Mouse (Mus musculus) lung, embryonic 14.5 days (tissue): ENCODE results near the gene Sbf2. TPM values are rescaled to one million over a fixed set of nuclear protein-coding genes. Genes with fewer than 3 reads are reported as not detected.
"Not testable (repeated sequence)": the region's sequence is repeated elsewhere in the genome, so short reads cannot be mapped to it uniquely, and the experiment has no call there.

Experiments used
- ATAC-seq: fragments of 200-750 bp; cut with Nextera tagmentation; 2 replicates; pipeline ENCODE4 v1.8.0; 2017; ENCODE audit warnings: mild to moderate bottlenecking, moderate TSS enrichment, moderate library complexity; ENCODE audit not compliant: insufficient read depth
- DNase-seq: peaks from one replicate; pipeline ENCODE4 v3.0.0-alpha.2; 2015
- H3K27ac ChIP-seq: fragments of 300-500 bp; sonication (generic); 2 replicates; pipeline ENCODE4 v1.5.1; 2014; ENCODE audit warnings: low read depth, mild to moderate bottlenecking, moderate library complexity
- H3K27me3 ChIP-seq: fragments of 300-500 bp; sonication (generic); 2 replicates; pipeline ENCODE4 v1.6.1; 2014; ENCODE audit warnings: low read length, control low read depth; ENCODE audit not compliant: insufficient read depth
- H3K36me3 ChIP-seq: fragments of 300-500 bp; sonication (generic); 2 replicates; pipeline ENCODE4 v1.6.1; 2014; ENCODE audit warnings: control low read depth; ENCODE audit not compliant: insufficient read depth
- H3K4me1 ChIP-seq: fragments of 300-500 bp; sonication (generic); 2 replicates; pipeline ENCODE4 v1.6.1; 2014; ENCODE audit warnings: antibody characterized with exemption, control low read depth; ENCODE audit not compliant: insufficient read depth
- H3K4me2 ChIP-seq: fragments of 300-500 bp; sonication (generic); 2 replicates; pipeline ENCODE4 v1.6.1; 2014; ENCODE audit warnings: mild to moderate bottlenecking
- H3K4me3 ChIP-seq: fragments of 300-500 bp; sonication (generic); 2 replicates; pipeline ENCODE4 v1.5.1; 2014; ENCODE audit warnings: low read depth, low read length
- H3K9ac ChIP-seq: fragments of 300-500 bp; sonication (generic); 2 replicates; pipeline ENCODE4 v1.6.1; 2014
- H3K9me3 ChIP-seq: fragments of 300-500 bp; sonication (generic); 2 replicates; pipeline ENCODE4 v1.6.1; 2016; ENCODE audit warnings: low read depth, low read length, control low read depth
- CTCF ChIP-seq: IDR thresholded peaks from 2 replicates; pipeline ENCODE4 v1.5.1; 2016; ENCODE audit warnings: antibody characterized with exemption, low read depth
- WGBS: fragments of 180-500 bp; shearing (Covaris S2); extraction: QIAGEN DNeasy Blood & Tissue Kit; methylation state at CpG from one replicate; pipeline ENCODE4 v1.1.7; 2014; 5-methylcytosine and 5-hydroxymethylcytosine counted together
- polyA plus RNA-seq: library from polyadenylated mRNA; unstranded; fragments of >200 nt; fragmentation: Nextera tagmentation; extraction: Ambion mirVana; gene quantifications from 2 replicates; pipeline ENCODE4 v1.2.1, GENCODE M21; 2014

Sbf2 gene
- polyA plus RNA-seq, 1 experiment from 2014 or later: 45.4 TPM

GRCm38 (mm10) chr7:110539266-110539665 lies 75.5 kb downstream of the Sbf2 start:
- H3K36me3 ChIP-seq: no peaks in the 10 kb centered on the region
- 48% methylated on average over 2 of the region's 2 CpGs for WGBS
- H3K27ac ChIP-seq: no peak overlapping the region
- no peaks in the 10 kb centered on the region for H3K27me3 ChIP-seq
- TF ChIP-seq CTCF: no peak
- H3K4me2 ChIP-seq: no peak overlapping the region
- no peaks in the 10 kb centered on the region for H3K4me1 ChIP-seq
- H3K4me3 ChIP-seq: no peak overlapping the region
- ATAC-seq: no peak
- no peaks in the 10 kb centered on the region for H3K9me3 ChIP-seq
- DNase-seq: no peak
- H3K9ac ChIP-seq: no peak overlapping the region

GRCm38 (mm10) chr7:110530295-110530694 lies 84.4 kb downstream of the Sbf2 start:
- H3K9ac ChIP-seq, H3K36me3 ChIP-seq, DNase-seq, H3K4me1 ChIP-seq, H3K27me3 ChIP-seq, H3K27ac ChIP-seq, ATAC-seq, H3K4me2 ChIP-seq, H3K9me3 ChIP-seq, H3K4me3 ChIP-seq: not testable (repeated sequence)

- no peak overlapping the region for H3K27ac ChIP-seq
- H3K9me3 ChIP-seq: no peaks in the 10 kb centered on the region
- no peak for TF ChIP-seq CTCF
- H3K4me3 ChIP-seq: no peak overlapping the region
- no peak overlapping the region for H3K4me2 ChIP-seq
- H3K36me3 ChIP-seq: no peaks in the 10 kb centered on the region
- 17% methylated on average over 1 of the region's 1 CpGs for WGBS
- peaks cover 8% of the 10 kb centered on the region; the same call in 1 of the 2 replicates for H3K4me1 ChIP-seq
- no peaks in the 10 kb centered on the region for H3K27me3 ChIP-seq
- no peak overlapping the region for H3K9ac ChIP-seq
- no peak for DNase-seq
- no peak for ATAC-seq
These were observed 89.5 kb downstream of the Sbf2 start for GRCm38 (mm10) chr7:110525090-110525775.

- WGBS: 34% methylated on average over 2 of the region's 2 CpGs
- no peaks in the 10 kb centered on the region for H3K27me3 ChIP-seq
- ATAC-seq (no peak), DNase-seq (peak; percentile 62)
- H3K4me1 ChIP-seq: 0 out of 2 replicates have a peak, but pooled peaks cover 4% of the 10 kb centered on the region
- no peak overlapping the region for H3K4me3 ChIP-seq
- no peak for TF ChIP-seq CTCF
- H3K9me3 ChIP-seq: no peaks in the 10 kb centered on the region
- no peak overlapping the region for H3K9ac ChIP-seq
- H3K4me2 ChIP-seq: no peak overlapping the region
- H3K36me3 ChIP-seq: no peaks in the 10 kb centered on the region
- no peak overlapping the region for H3K27ac ChIP-seq
These were observed 98.2 kb downstream of the Sbf2 start for GRCm38 (mm10) chr7:110516241-110517220.

GRCm38 (mm10) chr7:110514131-110514530 lies 100.6 kb downstream of the Sbf2 start:
- ATAC-seq: no peak
- Histone ChIP-seq H3K27ac (no peak overlapping the region), H3K4me2 (no peak overlapping the region), H3K4me3 (no peak overlapping the region), H3K9me3 (no peaks in the 10 kb centered on the region), H3K4me1 (0 out of 2 replicates have a peak, but pooled peaks cover 4% of the 10 kb centered on the region), H3K27me3 (no peaks in the 10 kb centered on the region), H3K9ac (no peak overlapping the region), H3K36me3 (no peaks in the 10 kb centered on the region)
- no peak for TF ChIP-seq CTCF
- no peak for DNase-seq

GRCm38 (mm10) chr7:110498653-110499052 lies 116.1 kb downstream of the Sbf2 start:
- Histone ChIP-seq H3K9ac (no peak overlapping the region), H3K4me1 (no peaks in the 10 kb centered on the region), H3K4me2 (no peak overlapping the region), H3K4me3 (no peak overlapping the region), H3K36me3 (no peaks in the 10 kb centered on the region), H3K27ac (no peak overlapping the region), H3K9me3 (no peaks in the 10 kb centered on the region), H3K27me3 (no peaks in the 10 kb centered on the region)
- 30% methylated on average over 1 of the region's 1 CpGs for WGBS
- peak; percentile 54 for DNase-seq
- ATAC-seq: peak; percentile 56; the same call in 1 of the 2 replicates
- no peak for TF ChIP-seq CTCF

GRCm38 (mm10) chr7:110491038-110491437 lies 123.7 kb downstream of the Sbf2 start:
- Histone ChIP-seq H3K27ac (no peak overlapping the region), H3K9me3 (no peaks in the 10 kb centered on the region), H3K4me1 (no peaks in the 10 kb centered on the region), H3K4me3 (no peak overlapping the region), H3K36me3 (no peaks in the 10 kb centered on the region), H3K27me3 (no peaks in the 10 kb centered on the region), H3K4me2 (no peak overlapping the region), H3K9ac (no peak overlapping the region)
- WGBS: 73% methylated on average over 5 of the region's 5 CpGs
- no peak for ATAC-seq
- no peak for DNase-seq
- TF ChIP-seq CTCF: no peak
